Mouse (Mus musculus): ENCODE results near the gene Prmt1. TPM values are rescaled to one million over a fixed set of nuclear protein-coding genes. Genes with fewer than 3 reads are reported as not detected.

The Prmt1 gene
- polyA plus RNA-seq, 1 experiment from 2014 or later = 332 TPM

GRCm38 (mm10) chr7:44966638-44967037 lies 19.7 kb downstream of the Prmt1 start:
- H3K4me2 ChIP-seq (ENCODE audit: low read depth, severe bottlenecking) = no peak overlapping the region
- no peak overlapping the region for H3K9ac ChIP-seq (ENCODE audit: low read length)
- no peaks in the 10 kb centered on the region; the same call in 1 of the 2 replicates for H3K36me3 ChIP-seq (ENCODE audit: control insufficient read depth, insufficient read depth, low read length)
- H3K27ac ChIP-seq (replicated peaks; ENCODE audit: low read depth, low read length) = no peak overlapping the region
- no peaks in the 10 kb centered on the region for H3K9me3 ChIP-seq (ENCODE audit: control insufficient read depth, low read length)
- DNase-seq (ENCODE audit: low spot score) = no peak
- H3K27me3 ChIP-seq (ENCODE audit: control insufficient read depth, insufficient read depth, low read length) = no peaks in the 10 kb centered on the region
- peaks cover 5% of the 10 kb centered on the region for H3K4me1 ChIP-seq (ENCODE audit: control insufficient read depth, insufficient read depth, low read length)
- no peak for ATAC-seq (ENCODE audit: insufficient number of reproducible peaks, low FRiP score, low TSS enrichment, low read depth)
- 76% methylated on average over 15 of the region's 15 CpGs for WGBS
- no peak overlapping the region for H3K4me3 ChIP-seq (ENCODE audit: low read depth, low read length)

GRCm38 (mm10) chr7:44965975-44966374 lies 20.4 kb downstream of the Prmt1 start:
- no peak overlapping the region for H3K4me3 ChIP-seq (ENCODE audit: low read depth, low read length)
- WGBS = 78% methylated on average over 7 of the region's 7 CpGs
- DNase-seq (ENCODE audit: low spot score) (no peak), ATAC-seq (ENCODE audit: insufficient number of reproducible peaks, low FRiP score, low TSS enrichment, low read depth) (no peak)
- H3K27me3 ChIP-seq (ENCODE audit: control insufficient read depth, insufficient read depth, low read length) = no peaks in the 10 kb centered on the region
- peaks cover 2% of the 10 kb centered on the region for H3K4me1 ChIP-seq (ENCODE audit: control insufficient read depth, insufficient read depth, low read length)
- no peak overlapping the region for H3K9ac ChIP-seq (ENCODE audit: low read length)
- H3K4me2 ChIP-seq (ENCODE audit: low read depth, severe bottlenecking) = no peak overlapping the region
- no peaks in the 10 kb centered on the region; the same call in 1 of the 2 replicates for H3K36me3 ChIP-seq (ENCODE audit: control insufficient read depth, insufficient read depth, low read length)
- no peak overlapping the region for H3K27ac ChIP-seq (replicated peaks; ENCODE audit: low read depth, low read length)
- no peaks in the 10 kb centered on the region for H3K9me3 ChIP-seq (ENCODE audit: control insufficient read depth, low read length)

GRCm38 (mm10) chr7:44964990-44965389 lies 21.4 kb downstream of the Prmt1 start:
- Histone ChIP-seq H3K4me2 (ENCODE audit: low read depth, severe bottlenecking) (no peak overlapping the region), H3K9me3 (ENCODE audit: control insufficient read depth, low read length) (no peaks in the 10 kb centered on the region), H3K36me3 (ENCODE audit: control insufficient read depth, insufficient read depth, low read length) (no peaks in the 10 kb centered on the region; the same call in 1 of the 2 replicates), H3K4me3 (ENCODE audit: low read depth, low read length) (no peak overlapping the region), H3K27ac (replicated peaks; ENCODE audit: low read depth, low read length) (no peak overlapping the region), H3K27me3 (ENCODE audit: control insufficient read depth, insufficient read depth, low read length) (no peaks in the 10 kb centered on the region), H3K9ac (ENCODE audit: low read length) (no peak overlapping the region), H3K4me1 (ENCODE audit: control insufficient read depth, insufficient read depth, low read length) (no peaks in the 10 kb centered on the region)
- 94% methylated on average over 13 of the region's 13 CpGs for WGBS
- DNase-seq (ENCODE audit: low spot score) (no peak), ATAC-seq (ENCODE audit: insufficient number of reproducible peaks, low FRiP score, low TSS enrichment, low read depth) (no peak)

GRCm38 (mm10) chr7:44962831-44963230 lies 23.5 kb downstream of the Prmt1 start:
- H3K4me3 ChIP-seq (ENCODE audit: low read depth, low read length) = no peak overlapping the region
- no peak overlapping the region for H3K4me2 ChIP-seq (ENCODE audit: low read depth, severe bottlenecking)
- H3K27me3 ChIP-seq (ENCODE audit: control insufficient read depth, insufficient read depth, low read length) = no peaks in the 10 kb centered on the region
- DNase-seq (ENCODE audit: low spot score) (no peak), ATAC-seq (ENCODE audit: insufficient number of reproducible peaks, low FRiP score, low TSS enrichment, low read depth) (no peak)
- H3K4me1 ChIP-seq (ENCODE audit: control insufficient read depth, insufficient read depth, low read length) = no peaks in the 10 kb centered on the region
- H3K27ac ChIP-seq (replicated peaks; ENCODE audit: low read depth, low read length) = no peak overlapping the region
- H3K9ac ChIP-seq (ENCODE audit: low read length) = no peak overlapping the region
- WGBS = 90% methylated on average over 5 of the region's 5 CpGs
- H3K36me3 ChIP-seq (ENCODE audit: control insufficient read depth, insufficient read depth, low read length) = no peaks in the 10 kb centered on the region; the same call in 1 of the 2 replicates
- H3K9me3 ChIP-seq (ENCODE audit: control insufficient read depth, low read length) = no peaks in the 10 kb centered on the region

GRCm38 (mm10) chr7:44962337-44962736 lies 24.0 kb downstream of the Prmt1 start:
- WGBS = 69% methylated on average over 8 of the region's 8 CpGs
- H3K27me3 ChIP-seq (ENCODE audit: control insufficient read depth, insufficient read depth, low read length) = no peaks in the 10 kb centered on the region
- no peaks in the 10 kb centered on the region for H3K4me1 ChIP-seq (ENCODE audit: control insufficient read depth, insufficient read depth, low read length)
- no peaks in the 10 kb centered on the region for H3K9me3 ChIP-seq (ENCODE audit: control insufficient read depth, low read length)
- no peak overlapping the region for H3K27ac ChIP-seq (replicated peaks; ENCODE audit: low read depth, low read length)
- DNase-seq (ENCODE audit: low spot score) (no peak), ATAC-seq (ENCODE audit: insufficient number of reproducible peaks, low FRiP score, low TSS enrichment, low read depth) (no peak)
- no peak overlapping the region for H3K4me3 ChIP-seq (ENCODE audit: low read depth, low read length)
- no peak overlapping the region for H3K9ac ChIP-seq (ENCODE audit: low read length)
- no peaks in the 10 kb centered on the region; the same call in 1 of the 2 replicates for H3K36me3 ChIP-seq (ENCODE audit: control insufficient read depth, insufficient read depth, low read length)
- H3K4me2 ChIP-seq (ENCODE audit: low read depth, severe bottlenecking) = no peak overlapping the region

- Histone ChIP-seq H3K4me1 (ENCODE audit: control insufficient read depth, insufficient read depth, low read length) (no peaks in the 10 kb centered on the region), H3K4me3 (ENCODE audit: low read depth, low read length) (no peak overlapping the region), H3K9me3 (ENCODE audit: control insufficient read depth, low read length) (no peaks in the 10 kb centered on the region), H3K36me3 (ENCODE audit: control insufficient read depth, insufficient read depth, low read length) (no peaks in the 10 kb centered on the region; the same call in 1 of the 2 replicates), H3K27me3 (ENCODE audit: control insufficient read depth, insufficient read depth, low read length) (no peaks in the 10 kb centered on the region), H3K27ac (replicated peaks; ENCODE audit: low read depth, low read length) (no peak overlapping the region), H3K4me2 (ENCODE audit: low read depth, severe bottlenecking) (no peak overlapping the region), H3K9ac (ENCODE audit: low read length) (no peak overlapping the region)
- 87% methylated on average over 13 of the region's 13 CpGs for WGBS
- ATAC-seq (ENCODE audit: insufficient number of reproducible peaks, low FRiP score, low TSS enrichment, low read depth) (no peak), DNase-seq (ENCODE audit: low spot score) (no peak)
Observed at GRCm38 (mm10) chr7:44960512-44960910, 25.9 kb downstream of the Prmt1 start.

- Histone ChIP-seq H3K36me3 (ENCODE audit: control insufficient read depth, insufficient read depth, low read length) (no peaks in the 10 kb centered on the region; the same call in 1 of the 2 replicates), H3K9me3 (ENCODE audit: control insufficient read depth, low read length) (no peaks in the 10 kb centered on the region), H3K4me2 (ENCODE audit: low read depth, severe bottlenecking) (no peak overlapping the region), H3K9ac (ENCODE audit: low read length) (no peak overlapping the region), H3K4me1 (ENCODE audit: control insufficient read depth, insufficient read depth, low read length) (no peaks in the 10 kb centered on the region), H3K27me3 (ENCODE audit: control insufficient read depth, insufficient read depth, low read length) (no peaks in the 10 kb centered on the region), H3K4me3 (ENCODE audit: low read depth, low read length) (no peak overlapping the region), H3K27ac (replicated peaks; ENCODE audit: low read depth, low read length) (no peak overlapping the region)
- DNase-seq (ENCODE audit: low spot score) (no peak), ATAC-seq (ENCODE audit: insufficient number of reproducible peaks, low FRiP score, low TSS enrichment, low read depth) (no peak)
- 84% methylated on average over 10 of the region's 10 CpGs for WGBS
Observed at GRCm38 (mm10) chr7:44959874-44960511, 26.4 kb downstream of the Prmt1 start.

GRCm38 (mm10) chr7:44959281-44959680 lies 27.1 kb downstream of the Prmt1 start:
- no peak overlapping the region for H3K4me2 ChIP-seq (ENCODE audit: low read depth, severe bottlenecking)
- no peak for DNase-seq (ENCODE audit: low spot score)
- H3K27me3 ChIP-seq (ENCODE audit: control insufficient read depth, insufficient read depth, low read length) = no peaks in the 10 kb centered on the region
- no peaks in the 10 kb centered on the region for H3K4me1 ChIP-seq (ENCODE audit: control insufficient read depth, insufficient read depth, low read length)
- no peak for ATAC-seq (ENCODE audit: insufficient number of reproducible peaks, low FRiP score, low TSS enrichment, low read depth)
- H3K4me3 ChIP-seq (ENCODE audit: low read depth, low read length) = no peak overlapping the region
- no peak overlapping the region for H3K9ac ChIP-seq (ENCODE audit: low read length)
- H3K9me3 ChIP-seq (ENCODE audit: control insufficient read depth, low read length) = no peaks in the 10 kb centered on the region
- H3K27ac ChIP-seq (replicated peaks; ENCODE audit: low read depth, low read length) = no peak overlapping the region
- 83% methylated on average over 8 of the region's 8 CpGs for WGBS
- no peaks in the 10 kb centered on the region; the same call in 1 of the 2 replicates for H3K36me3 ChIP-seq (ENCODE audit: control insufficient read depth, insufficient read depth, low read length)

GRCm38 (mm10) chr7:44958208-44958607 lies 28.2 kb downstream of the Prmt1 start:
- Histone ChIP-seq H3K27me3 (ENCODE audit: control insufficient read depth, insufficient read depth, low read length) (no peaks in the 10 kb centered on the region), H3K9ac (ENCODE audit: low read length) (no peak overlapping the region), H3K4me3 (ENCODE audit: low read depth, low read length) (no peak overlapping the region), H3K27ac (replicated peaks; ENCODE audit: low read depth, low read length) (no peak overlapping the region), H3K36me3 (ENCODE audit: control insufficient read depth, insufficient read depth, low read length) (no peaks in the 10 kb centered on the region; the same call in 1 of the 2 replicates), H3K4me1 (ENCODE audit: control insufficient read depth, insufficient read depth, low read length) (no peaks in the 10 kb centered on the region), H3K4me2 (ENCODE audit: low read depth, severe bottlenecking) (no peak overlapping the region), H3K9me3 (ENCODE audit: control insufficient read depth, low read length) (no peaks in the 10 kb centered on the region)
- ATAC-seq (ENCODE audit: insufficient number of reproducible peaks, low FRiP score, low TSS enrichment, low read depth) (no peak), DNase-seq (ENCODE audit: low spot score) (peak; percentile 52)
- WGBS = 58% methylated on average over 7 of the region's 7 CpGs
